Mouse (Mus musculus) ES-E14 (cell line): Measurements from ENCODE around the gene Arhgef18. TPM values are rescaled to one million over a fixed set of nuclear protein-coding genes. Genes with fewer than 3 reads are reported as not detected.

ENCODE experiments used
- DNase-seq: peaks from one replicate; pipeline ENCODE4 v3.0.0-alpha.2; 2013; ENCODE audit warnings: low read depth, low spot score
- H3K27ac ChIP-seq: 2 replicates; pipeline ENCODE4 v1.5.1; 2012; ENCODE audit warnings: low read depth, mild to moderate bottlenecking, low read length, moderate library complexity, mixed read lengths; ENCODE audit not compliant: poor library complexity, insufficient read depth, severe bottlenecking
- H3K36me3 ChIP-seq: 2 replicates; pipeline ENCODE4 v1.6.1; 2012; ENCODE audit warnings: mild to moderate bottlenecking, low read length, moderate library complexity, mixed read lengths; ENCODE audit not compliant: control insufficient read depth, poor library complexity, insufficient read depth, severe bottlenecking
- H3K4me1 ChIP-seq, 2 experiments: fragments of 150-350 bp in 1 of 2; sonication (generic) in 1 of 2; 2 replicates each; pipeline ENCODE4 v1.6.1; 2012; ENCODE audit warnings: low read length in 2 of 2, mild to moderate bottlenecking in 1 of 2, mixed read lengths in 1 of 2; ENCODE audit not compliant: control insufficient read depth in 2 of 2, insufficient read depth in 2 of 2, poor library complexity in 1 of 2
- H3K4me3 ChIP-seq, 2 experiments: fragments of 150-350 bp in 1 of 2; sonication (generic) in 1 of 2; 2 replicates each; pipeline ENCODE4 v1.5.1; 2012; ENCODE audit warnings: low read length in 2 of 2, low read depth in 1 of 2, mild to moderate bottlenecking in 1 of 2, mixed read lengths in 1 of 2; ENCODE audit not compliant: insufficient read depth in 1 of 2, poor library complexity in 1 of 2, severe bottlenecking in 1 of 2
- H3K9ac ChIP-seq: 2 replicates; pipeline ENCODE4 v1.6.1; 2012; ENCODE audit warnings: low read depth, mild to moderate bottlenecking, low read length, mixed read lengths; ENCODE audit not compliant: poor library complexity, insufficient read depth, severe bottlenecking
- H3K9me3 ChIP-seq: fragments of 150-350 bp; sonication (generic); 2 replicates; pipeline ENCODE4 v1.6.1; 2012; ENCODE audit warnings: low read depth, mild to moderate bottlenecking, low read length; ENCODE audit not compliant: control insufficient read depth, insufficient read depth
- CHD2 ChIP-seq: IDR thresholded peaks from 2 replicates; pipeline ENCODE4 v1.6.1; 2014; ENCODE audit warnings: mild to moderate bottlenecking, low read depth, low read length, inconsistent platforms
- HCFC1 ChIP-seq: IDR thresholded peaks from 2 replicates; pipeline ENCODE4 v1.6.1; 2012; ENCODE audit warnings: low read length, inconsistent platforms, borderline replicate concordance; ENCODE audit not compliant: insufficient read depth
- MAFK ChIP-seq: IDR thresholded peaks from 2 replicates; pipeline ENCODE4 v1.6.1; 2014; ENCODE audit warnings: mild to moderate bottlenecking, low read depth, low read length, inconsistent platforms; ENCODE audit not compliant: insufficient read depth
- ZC3H11A ChIP-seq: IDR thresholded peaks from 2 replicates; pipeline ENCODE4 v1.6.1; 2012; ENCODE audit warnings: low read depth, mild to moderate bottlenecking, inconsistent platforms, low read length, borderline replicate concordance
- ZNF384 ChIP-seq: IDR thresholded peaks from 2 replicates; pipeline ENCODE4 v1.6.1; 2012; ENCODE audit warnings: low read depth, low read length, inconsistent platforms
- in situ Hi-C, 2 experiments: fragments of 600-800 bp; cut with MboI; formaldehyde crosslinking; loops; one replicate each; pipeline ENCODE4 v1.15.1; 2025; ENCODE audit warnings: low sequenced_read_pairs in 2 of 2, inconsistent platforms in 1 of 2; ENCODE audit not compliant: unreplicated experiment in 2 of 2
- total RNA-seq: library from RNA; depleted of rRNA; stranded (reverse); fragments of 300-350 nt; gene quantifications from 2 replicates; pipeline ENCODE4 v1.2.3, GENCODE M21; 2012

Arhgef18 gene
- total RNA-seq, 1 experiment, result 34.7 TPM

DNA sequence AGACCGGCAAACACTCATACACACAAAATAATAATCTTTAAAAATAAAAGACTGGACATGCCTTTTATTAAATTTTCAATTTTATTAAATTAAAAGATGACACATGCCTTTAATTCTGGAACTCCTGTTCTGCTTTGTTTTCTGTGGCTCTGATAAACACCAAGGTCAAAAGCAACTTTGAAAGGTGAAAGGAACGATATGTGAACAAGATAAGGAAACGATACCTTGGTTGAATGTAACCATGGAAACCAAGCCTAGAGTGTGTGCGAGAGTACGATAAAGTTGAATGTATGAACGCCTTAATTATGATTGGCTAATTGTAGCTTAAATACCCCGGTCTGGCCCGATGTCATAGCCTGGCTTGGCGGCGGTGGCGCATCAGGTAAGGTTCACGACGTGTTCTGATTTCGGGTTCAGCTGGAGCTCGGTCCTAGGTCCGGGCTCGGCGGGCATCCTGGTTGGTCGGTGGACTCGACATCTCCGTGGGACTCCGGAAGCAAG is 89.5 kb downstream of the Arhgef18 start:
- Histone ChIP-seq H3K9me3 (no peaks in the 10 kb centered on the region), H3K27ac (no peak overlapping the region), H3K4me3 (peak overlapping the region in 1 of 2 experiments; percentile 23; a peak in 1 of 4 replicates), H3K4me1 (peaks cover 2 to 3% of the 10 kb centered on the region in 2 experiments; a peak in 2 of 4 replicates), H3K9ac (no peak overlapping the region), H3K36me3 (no peaks in the 10 kb centered on the region)
- in situ Hi-C loops, result no loop called here
- no peak for TF ChIP-seq ZC3H11A
- no peak for TF ChIP-seq ZNF384
- TF ChIP-seq CHD2, result no peak
- TF ChIP-seq HCFC1, result no peak
- TF ChIP-seq MAFK, result no peak
- DNase-seq, result no peak

DNA sequence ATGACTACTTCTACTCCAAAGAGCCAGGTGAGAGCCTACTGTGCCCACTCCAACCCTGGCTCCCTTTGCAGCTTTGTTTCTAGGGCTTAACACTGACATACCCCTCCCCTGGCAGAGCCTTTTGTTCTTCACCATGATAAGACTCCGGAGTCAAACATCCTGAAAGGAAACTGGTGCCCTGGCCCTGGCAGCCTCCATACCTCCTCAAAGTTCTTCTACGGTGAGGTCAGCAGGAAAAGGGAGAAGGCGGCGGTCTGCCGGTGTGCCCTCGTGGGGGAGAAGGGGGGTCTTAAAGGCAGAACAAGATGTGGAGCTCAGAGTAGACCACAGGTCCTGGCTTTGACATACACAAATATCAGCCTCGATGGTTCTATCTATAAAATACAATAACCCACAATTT is 90.7 kb downstream of the Arhgef18 start:
- Histone ChIP-seq H3K4me1 (peaks cover 2 to 3% of the 10 kb centered on the region in 2 experiments; a peak in 2 of 4 replicates), H3K9ac (no peak overlapping the region), H3K4me3 (no peak overlapping the region), H3K9me3 (no peaks in the 10 kb centered on the region), H3K36me3 (no peaks in the 10 kb centered on the region), H3K27ac (no peak overlapping the region)
- TF ChIP-seq ZNF384 (no peak), ZC3H11A (no peak), MAFK (no peak), HCFC1 (no peak), CHD2 (no peak)
- DNase-seq, result no peak
- in situ Hi-C loops, result no loop called here

DNA sequence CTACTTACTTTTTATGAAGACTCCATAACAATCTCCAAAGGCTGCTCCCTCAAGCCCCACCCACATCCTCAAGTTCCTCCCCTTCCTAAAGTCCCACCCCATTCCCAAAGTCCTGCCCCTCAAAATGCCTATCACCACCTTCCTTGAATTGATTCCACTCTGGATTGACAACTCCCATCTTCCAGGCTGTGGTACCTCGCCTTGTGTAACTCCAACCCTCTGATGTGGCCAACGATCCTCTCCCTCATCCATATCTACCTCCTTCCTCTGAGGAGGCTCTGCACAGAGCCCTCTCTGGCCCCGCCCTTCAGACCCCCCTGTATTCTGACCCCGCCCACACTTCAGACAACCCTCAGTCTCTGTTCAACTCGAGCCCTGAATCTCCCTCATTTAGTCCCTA is 92.4 kb downstream of the Arhgef18 start:
- peaks cover 2 to 3% of the 10 kb centered on the region in 2 experiments; a peak in 2 of 4 replicates for H3K4me1 ChIP-seq
- no peaks in the 10 kb centered on the region for H3K9me3 ChIP-seq
- in situ Hi-C loops, result no loop called here
- H3K9ac ChIP-seq, result no peak overlapping the region
- TF ChIP-seq ZC3H11A, result no peak
- TF ChIP-seq CHD2, result no peak
- no peak for TF ChIP-seq MAFK
- no peak for TF ChIP-seq HCFC1
- TF ChIP-seq ZNF384, result no peak
- H3K4me3 ChIP-seq, result peak overlapping the region; percentile 37 to 48; a peak in 3 of 4 replicates
- no peaks in the 10 kb centered on the region for H3K36me3 ChIP-seq
- no peak overlapping the region for H3K27ac ChIP-seq
- DNase-seq, result no peak

DNA sequence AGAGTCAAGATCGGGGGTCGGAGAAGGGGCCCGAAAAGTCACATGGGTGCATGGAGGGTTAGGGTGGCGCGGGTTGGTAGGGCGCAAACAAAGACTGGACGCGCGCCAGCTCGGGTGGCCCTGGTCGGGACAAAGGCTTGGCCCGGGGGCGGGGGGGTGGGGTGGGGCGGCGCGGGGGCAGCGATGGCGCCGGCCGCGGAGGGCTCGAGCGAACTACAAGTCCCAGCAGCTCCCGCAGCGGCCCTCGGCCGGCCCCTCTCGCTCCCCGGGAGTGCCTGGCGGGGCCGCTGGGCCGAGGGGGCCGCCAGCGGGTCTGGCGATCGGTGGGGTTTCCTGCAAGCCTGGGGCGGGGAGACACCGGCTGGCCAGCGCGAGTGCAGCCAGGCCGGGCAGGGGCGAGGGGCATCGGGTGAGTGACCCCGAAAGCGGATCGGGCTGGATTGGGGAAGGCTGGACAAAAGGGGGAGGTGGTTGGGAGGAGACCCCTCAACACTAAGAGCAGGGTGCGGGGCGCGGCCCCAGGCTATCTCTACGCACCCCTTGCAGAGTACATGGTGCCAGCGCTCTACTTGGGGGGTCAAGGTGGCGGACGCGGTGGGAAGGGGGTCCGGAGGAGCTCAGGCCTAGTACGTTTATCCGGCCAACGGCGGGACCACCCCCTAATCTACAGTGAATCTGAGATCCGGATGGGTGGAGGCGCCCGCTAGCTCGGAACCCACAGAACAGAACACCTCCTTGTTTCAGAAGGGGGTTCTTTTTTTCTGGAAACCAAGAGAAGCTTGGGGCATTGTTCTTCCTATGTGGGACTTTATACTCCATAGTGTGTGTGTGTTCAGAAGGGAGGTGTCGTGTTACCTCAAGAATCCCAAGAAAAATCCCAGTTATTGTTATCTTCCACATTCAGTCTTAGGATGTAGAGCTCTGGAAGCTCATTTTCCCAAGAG is 100.4 kb downstream of the Arhgef18 start, which contains the start of gene Zfp358:
Gene Zfp358, plus strand, starts transcription at position 238 of the 944 bp plus-strand sequence.
- TF ChIP-seq ZNF384, result no peak
- TF ChIP-seq CHD2, result no peak
- TF ChIP-seq HCFC1, result peak; percentile 87
- no peak for TF ChIP-seq ZC3H11A
- no peak for TF ChIP-seq MAFK
- peaks cover 6 to 7% of the 10 kb centered on the region in 2 experiments; a peak in 3 of 4 replicates for H3K4me1 ChIP-seq
- no peak within 1 kb of the TSS for H3K27ac ChIP-seq
- no peak for DNase-seq
- in situ Hi-C loops, result no loop called here
- peak within 1 kb of the TSS; percentile 71 for H3K9ac ChIP-seq
- no peaks in the 10 kb centered on the region for H3K36me3 ChIP-seq
- H3K4me3 ChIP-seq, result peak within 1 kb of the TSS; percentile 80 to 98
- H3K9me3 ChIP-seq, result no peaks in the 10 kb centered on the region
